Mouse (Mus musculus) olfactory bulb, adult 2 months (tissue): Measurements from ENCODE around the gene Pnp.

Experiments
- CTCF ChIP-seq: fragments of 200-500 bp; IDR thresholded peaks from 2 replicates; pipeline ENCODE4 v1.5.1; 2012; ENCODE audit warnings: low read depth, mild to moderate bottlenecking, low read length, moderate library complexity; ENCODE audit not compliant: insufficient read depth
- POLR2A ChIP-seq: fragments of 200-500 bp; IDR thresholded peaks from 2 replicates; pipeline ENCODE4 v1.6.1; 2012; ENCODE audit warnings: mild to moderate bottlenecking, low read depth, low read length, moderate library complexity; ENCODE audit not compliant: insufficient read depth

DNA sequence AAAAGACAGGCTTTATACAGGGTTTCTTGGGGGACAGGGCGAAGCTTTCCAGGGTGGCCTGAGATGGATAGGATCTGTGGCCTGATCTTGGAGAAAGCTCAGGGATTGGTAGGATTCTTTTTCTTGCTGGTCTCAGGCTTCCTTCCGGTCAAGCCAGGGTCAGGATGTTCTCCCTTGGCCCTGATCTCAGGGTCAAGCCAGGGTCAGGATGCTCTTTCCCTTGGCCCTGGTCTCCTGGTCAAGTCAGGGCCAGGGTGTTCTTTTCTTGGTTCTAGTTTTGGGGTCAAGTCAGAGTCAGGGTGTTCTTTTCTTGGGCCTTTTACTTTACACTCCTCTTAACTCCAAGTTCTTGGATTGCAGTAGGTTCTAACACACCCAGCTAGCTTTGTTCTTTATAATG lies 56.8 kb downstream of the Pnp start:
- TF ChIP-seq CTCF (no peak), POLR2A (no peak)
